Mouse (Mus musculus) left cerebral cortex, adult 9 months (tissue): ENCODE measurements around the gene Wiz.

Source experiments
- DNase-seq, 2 experiments: peaks; one replicate each; pipeline ENCODE4 v3.0.0; 2022; ENCODE audit warnings: low spot score in 2 of 2

The Wiz gene

DNA sequence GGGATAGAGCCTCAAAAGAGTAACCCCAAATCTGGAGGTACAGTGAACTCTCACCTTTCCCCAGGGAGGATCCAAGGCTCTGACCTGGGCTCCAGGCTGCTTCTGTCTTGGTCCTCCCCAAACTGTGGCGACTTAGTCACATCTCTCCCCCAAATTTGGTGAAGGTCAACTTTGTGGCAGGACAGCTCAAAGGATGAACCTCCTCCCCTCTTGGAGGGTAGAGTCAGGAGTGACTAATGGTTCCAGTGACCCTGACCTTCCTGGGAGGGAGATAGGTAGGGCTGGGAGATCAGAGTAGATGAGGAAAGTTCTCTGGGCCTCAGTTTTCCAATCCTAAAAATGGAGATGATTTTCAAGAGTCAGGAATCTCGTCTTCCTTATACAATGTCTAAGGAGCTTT, 10.5 kb downstream of the Wiz start:
- DNase-seq, result no peak

DNA sequence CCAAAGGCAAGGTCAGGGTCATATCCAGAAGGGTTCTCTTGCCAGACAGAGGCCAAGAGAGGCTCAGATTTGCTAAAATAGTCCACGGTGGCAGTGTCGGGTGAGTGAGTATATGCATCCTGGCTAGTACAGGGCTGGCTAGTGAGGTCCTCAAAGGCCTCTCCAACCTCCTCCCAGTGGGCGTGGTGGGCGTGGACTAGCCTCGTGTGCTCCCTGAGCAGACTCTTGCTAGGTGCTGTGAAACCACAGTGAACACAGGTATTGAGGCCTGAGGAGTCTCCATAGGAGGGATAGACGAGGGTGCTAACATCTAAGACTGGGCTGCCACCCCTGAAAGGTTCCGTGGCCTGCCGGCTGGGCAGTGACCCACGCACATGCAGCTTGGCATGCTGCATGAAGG, 12.1 kb downstream of the Wiz start:
- DNase-seq, result no peak

DNA sequence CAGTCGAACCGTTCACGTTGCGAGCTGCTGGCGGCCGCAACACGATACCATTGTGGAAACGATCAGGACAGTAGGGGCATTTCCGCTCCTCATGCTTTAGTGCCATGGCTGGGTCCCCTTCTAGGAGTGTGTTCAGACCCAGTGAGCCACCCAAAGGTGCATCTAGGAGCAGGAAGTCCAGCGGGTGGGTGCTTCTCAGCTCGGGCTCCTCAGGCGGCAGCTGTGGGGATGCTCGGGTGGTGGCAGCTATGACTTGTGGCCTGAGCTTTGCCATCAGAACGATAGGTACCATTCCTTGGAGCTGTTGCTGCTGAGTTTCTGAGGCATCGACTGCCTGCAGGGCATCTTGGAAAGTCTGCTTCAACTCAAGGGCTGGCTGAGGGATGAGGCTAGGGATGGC, 12.8 kb downstream of the Wiz start:
- DNase-seq, result no peak

DNA sequence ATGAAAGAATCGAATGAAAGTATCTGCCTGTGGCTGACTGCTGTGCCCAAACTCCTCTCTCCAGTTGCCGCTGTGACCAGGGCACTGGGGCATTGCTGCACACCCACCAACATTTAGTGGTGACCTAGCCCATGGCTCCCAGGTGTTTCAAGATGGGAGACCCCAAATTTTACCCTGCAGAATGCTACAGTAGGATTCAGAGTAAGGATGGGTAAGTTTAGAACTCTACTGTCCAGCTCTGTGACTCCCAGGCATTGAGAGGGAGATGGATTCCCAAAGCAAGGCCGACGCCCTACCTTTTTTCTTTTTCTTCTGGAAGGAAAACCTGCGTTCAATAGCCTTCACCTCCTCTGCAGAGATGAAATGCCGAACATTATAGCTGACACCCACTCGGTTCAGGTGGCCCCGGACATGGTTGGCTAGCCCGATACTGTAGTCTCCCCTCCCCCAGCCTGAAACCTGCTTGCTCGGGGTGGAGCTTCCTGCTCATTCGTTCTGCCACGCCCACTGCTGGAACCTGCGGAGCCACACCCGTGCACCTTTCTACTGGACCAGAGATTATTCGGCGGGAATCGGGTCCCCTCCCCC, 20.2 kb downstream of the Wiz start:
- no peak for DNase-seq

DNA sequence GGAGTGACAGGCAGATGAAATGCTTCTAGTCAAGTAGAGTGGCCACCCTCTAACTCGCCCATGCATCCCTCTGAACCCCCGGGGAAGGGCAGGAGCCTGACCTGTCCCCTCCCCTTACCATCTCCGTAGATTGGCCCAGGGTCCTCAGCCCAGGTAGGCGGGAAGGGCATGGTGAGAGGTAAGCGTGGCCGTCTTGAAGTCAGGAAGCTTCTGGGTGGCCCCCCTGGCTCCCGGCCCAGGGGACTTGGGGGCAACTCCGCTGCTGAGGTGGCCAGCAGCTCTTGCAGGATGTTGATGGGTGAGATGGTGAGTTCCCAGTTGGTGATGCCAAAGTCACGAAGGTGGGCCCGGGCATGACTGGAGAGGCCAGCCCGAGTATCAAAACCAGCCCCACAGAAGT, 21.5 kb downstream of the Wiz start:
- DNase-seq, result no peak

DNA sequence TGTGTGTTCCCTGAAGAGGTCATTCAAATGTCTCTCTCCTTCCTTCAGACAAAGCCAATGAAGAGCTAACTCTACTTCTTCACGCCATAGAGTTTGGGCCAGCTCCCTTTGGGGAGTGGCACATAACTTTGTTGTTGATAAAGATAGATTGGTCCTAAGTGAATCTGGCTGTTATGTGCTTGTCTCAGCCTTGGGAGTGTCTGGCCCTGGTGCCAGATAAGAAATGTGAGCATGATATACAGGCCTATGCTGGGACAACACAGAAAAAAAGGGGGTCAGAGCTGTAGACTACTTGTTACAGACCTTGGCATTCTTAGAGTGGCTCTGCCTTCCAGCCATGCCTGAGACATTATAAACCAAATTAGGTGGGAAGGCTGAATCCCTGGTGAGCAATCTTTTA, 23.9 kb downstream of the Wiz start:
- no peak for DNase-seq

DNA sequence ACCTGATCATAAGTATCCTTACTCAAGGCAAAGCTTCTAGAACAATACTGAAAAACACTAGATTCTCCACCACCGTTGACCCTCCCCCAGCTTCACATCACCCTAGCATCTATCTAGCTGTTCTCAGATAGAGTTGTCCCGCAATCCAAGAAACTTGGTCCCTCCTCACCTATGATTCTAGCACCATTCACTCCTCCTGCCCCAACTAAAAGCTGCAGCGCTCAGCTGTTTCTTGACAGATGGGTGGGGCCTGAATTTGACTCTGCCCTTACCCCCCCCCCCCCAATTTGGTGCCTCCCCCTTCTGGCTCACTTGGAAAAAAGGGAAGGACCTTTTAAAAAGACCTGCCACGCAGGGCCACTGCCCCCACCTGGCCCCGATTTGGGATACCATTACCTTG, 24.4 kb downstream of the Wiz start:
- DNase-seq, result no peak

DNA sequence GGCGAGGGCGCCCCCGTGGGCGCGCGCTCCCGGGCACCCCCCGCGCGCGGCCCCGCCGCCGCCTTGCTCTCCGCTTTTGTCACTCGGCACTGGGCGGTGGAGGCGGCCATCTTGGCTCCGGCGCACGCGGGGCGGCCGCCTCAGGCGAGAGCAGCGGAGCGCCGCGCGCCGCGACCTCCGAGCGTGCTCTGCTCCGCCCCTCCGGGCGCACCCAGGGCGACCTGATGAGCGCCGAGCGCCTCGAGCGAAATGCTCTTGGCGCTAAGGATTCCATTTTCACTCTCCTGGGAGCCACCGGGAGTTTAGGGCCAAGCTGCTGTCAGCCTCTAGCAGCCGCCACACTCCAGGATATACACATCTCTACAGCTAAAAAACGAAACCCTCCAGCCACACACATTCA, 24.9 kb downstream of the Wiz start:
- peak; percentile 61 to 86 for DNase-seq

DNA sequence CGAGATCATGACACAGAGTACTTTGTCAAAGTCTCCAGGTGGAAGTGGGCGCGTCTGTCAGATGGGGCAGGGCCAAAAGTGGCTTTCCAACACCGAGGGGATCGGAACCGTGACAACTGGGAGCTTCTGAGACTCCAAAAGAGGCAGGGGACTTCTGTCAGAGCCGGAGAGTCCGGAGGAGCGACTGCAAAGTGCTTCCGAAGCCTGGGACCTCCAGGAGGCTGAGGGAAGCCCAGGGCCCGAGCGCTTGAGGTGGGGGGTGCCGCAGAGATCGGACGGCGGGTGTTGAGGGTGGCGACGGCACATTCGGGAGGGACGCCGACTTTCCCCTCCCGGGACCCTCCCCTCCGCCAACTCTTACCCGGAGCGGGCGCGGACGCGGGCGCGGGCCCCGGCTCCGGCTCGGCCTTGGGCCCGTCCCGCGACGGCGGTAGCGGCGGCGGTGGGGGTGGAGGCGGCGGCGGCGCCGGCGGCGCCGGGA, 25.4 kb downstream of the Wiz start:
- DNase-seq, result no peak

DNA sequence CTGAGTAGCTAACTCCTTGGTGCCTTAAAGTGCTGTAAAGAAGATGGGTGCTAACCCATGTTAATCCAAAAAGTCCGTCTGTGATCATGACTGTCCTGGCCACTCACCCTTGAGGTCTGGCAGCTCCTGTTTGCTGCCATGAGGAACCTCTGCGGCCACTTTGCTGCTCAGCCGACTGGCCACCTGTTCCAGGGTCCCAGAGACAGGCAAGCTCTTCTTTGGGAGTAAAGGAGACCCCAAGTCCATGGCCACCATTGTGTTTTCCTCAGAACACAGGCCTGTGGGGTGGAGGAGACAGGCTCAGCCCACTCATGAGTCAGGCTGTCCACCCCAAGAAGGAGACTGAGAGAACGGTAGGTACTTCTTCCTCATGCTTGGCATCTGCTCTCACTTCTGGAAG, 26.6 kb downstream of the Wiz start:
- DNase-seq, result no peak

DNA sequence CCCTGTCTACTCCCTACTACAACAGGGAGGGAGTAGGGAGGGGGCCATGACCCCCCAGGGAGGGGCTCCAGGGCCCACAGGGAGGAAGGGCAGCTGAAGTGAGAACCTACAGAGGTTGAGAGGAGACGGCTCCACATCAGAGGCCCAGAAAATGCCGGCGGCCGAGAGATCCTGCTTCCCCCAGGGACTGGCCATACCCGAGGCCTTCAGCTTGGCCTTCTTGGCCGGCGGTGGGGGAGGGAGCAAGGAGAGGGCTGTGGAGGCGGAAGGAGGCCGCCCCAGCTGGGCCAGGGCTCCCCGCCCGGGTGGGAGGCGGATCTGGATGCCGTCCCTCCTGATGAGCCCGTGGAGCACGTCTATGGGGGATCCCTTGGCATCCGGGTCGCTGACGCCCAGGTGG, 29.3 kb downstream of the Wiz start:
- DNase-seq, result no peak

DNA sequence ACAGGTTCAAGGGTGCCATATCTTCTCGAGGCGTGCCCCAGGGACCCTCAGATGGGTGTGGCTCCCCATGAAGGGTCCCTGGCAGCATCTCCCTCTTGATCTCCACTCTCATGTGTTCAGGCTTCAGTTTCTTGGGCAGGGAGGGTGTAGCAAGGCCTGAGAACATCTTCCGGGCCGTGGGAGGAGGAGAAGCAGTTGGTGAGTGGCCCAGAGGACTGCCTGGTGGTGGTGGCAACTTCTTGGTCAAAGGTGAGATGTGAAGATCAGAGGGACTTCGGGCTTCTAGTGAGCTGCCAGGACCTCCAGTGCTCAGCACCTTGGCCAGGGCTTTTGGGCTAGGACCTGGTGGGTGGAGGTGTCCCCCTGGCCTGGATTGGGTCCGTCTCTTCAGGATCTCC, 30.3 kb downstream of the Wiz start:
- no peak for DNase-seq

DNA sequence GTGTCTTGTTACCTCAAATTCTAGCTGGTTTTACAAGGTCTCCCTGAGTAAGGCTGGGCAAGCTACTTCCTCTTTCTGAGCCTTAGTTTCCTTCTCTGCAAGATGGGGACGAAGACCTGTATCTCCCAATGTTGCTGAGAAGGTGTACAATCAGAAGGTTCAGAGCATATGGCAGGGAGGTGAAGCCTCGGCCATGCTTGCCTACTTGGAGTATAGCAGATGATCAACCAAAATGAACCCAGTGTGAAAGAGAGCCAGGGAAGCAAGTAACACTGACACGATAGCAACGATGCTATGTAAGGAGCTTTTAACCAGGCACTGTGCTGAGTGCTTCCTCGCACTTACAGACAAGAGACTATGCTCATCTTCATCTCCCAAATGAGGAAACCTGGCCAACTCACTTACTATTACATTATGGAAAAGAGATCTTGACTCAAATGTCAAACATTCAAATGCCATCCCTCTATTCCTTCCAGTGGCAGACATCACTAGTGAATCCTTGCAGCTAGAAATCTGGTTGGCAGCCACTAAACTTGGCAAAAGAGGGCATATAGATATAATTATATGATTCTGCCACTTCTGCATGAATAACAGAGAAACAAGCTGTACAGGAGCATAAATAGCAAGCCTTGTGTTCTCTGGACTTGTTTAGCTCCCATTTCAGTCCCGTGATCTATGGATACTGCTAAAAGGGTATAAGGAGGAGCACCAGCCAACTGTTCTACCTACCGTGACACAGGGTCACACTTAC, 30.9 kb downstream of the Wiz start:
- no peak for DNase-seq

DNA sequence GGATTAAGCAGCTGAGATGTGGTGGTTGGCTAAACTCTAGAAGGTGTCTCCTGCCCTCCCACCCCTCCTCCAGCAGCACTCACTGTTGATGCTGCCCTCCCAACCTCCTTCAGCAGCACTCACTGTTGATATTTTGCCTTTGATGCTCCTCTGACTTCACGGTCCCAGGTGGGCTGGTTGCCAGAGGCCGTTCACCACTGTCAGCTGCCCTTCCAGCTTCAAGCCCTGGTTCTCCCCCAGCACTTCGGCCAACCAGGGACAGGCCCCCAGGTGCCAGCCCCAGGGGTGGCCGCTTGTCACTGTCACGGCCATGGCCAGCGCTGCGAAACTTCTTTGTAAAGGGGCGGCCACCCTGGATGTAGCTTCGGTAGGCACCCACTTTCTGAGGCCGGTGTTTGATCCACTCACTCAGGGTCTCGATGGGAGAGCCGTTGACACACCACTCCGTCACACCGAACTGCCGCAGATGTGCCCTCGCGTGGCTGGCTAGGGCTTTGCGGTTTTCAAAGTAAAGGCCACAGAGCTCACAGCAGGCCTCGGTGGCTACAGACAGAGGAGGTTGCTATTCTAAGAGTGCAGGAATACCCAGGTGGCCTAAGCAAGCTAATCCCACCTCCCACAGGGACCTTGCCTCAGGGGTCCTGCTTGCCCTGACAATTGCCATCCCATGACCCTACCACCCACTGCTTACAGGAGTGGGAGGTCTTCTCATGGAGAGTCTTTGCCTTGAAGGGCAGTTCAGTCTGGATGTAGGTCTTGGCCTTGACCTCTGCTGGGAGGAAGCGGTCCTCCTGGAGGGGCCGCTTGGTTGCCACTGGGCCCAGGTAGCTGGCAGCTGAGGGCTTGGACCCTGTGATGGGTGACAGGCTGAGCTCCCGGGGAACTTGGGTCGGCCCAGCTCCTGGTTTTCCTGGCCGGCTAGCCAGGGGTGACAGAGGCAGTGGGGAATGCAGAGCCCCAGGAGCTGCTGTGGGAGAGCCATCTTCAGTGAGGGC, 32.2 kb downstream of the Wiz start:
- DNase-seq, result no peak

DNA sequence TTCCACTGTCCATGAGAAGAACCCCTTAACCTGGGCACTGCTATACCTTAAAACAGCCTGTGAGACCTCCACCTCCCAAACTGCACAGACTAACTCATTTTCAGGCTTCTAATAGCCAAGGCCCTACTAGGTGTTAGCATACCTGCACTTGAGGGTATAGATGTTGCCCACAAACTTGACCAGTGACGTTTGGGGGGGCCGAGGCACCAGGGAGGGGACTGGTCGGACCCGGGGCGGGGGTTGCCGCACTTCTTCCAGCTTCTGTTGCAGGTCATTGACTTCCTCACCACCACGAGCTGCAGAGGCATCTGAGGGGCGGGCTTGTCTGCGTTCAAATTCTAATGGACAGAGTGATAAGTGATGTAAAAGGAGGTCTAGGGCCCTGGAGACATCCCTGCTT, 33.0 kb downstream of the Wiz start:
- no peak for DNase-seq

DNA sequence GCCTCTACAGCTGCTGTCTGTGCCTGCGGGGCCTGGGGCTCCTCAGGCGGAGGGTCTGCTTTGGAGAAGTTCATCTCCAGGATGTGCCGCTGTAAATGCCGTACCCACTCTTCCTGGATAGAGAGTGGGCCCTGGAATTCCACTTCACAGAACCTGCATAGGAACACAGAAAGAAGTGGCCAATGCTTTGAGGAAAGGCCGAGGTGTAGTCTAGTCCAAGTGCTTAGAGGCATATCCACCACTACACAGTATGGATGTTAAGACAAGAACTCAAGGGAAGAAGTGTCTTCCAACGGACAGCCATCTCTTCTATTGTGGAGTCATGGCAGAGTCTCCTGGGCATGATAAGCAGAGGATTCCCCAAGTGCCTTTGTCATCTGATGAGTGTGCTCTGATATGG, 34.2 kb downstream of the Wiz start:
- DNase-seq, result no peak

DNA sequence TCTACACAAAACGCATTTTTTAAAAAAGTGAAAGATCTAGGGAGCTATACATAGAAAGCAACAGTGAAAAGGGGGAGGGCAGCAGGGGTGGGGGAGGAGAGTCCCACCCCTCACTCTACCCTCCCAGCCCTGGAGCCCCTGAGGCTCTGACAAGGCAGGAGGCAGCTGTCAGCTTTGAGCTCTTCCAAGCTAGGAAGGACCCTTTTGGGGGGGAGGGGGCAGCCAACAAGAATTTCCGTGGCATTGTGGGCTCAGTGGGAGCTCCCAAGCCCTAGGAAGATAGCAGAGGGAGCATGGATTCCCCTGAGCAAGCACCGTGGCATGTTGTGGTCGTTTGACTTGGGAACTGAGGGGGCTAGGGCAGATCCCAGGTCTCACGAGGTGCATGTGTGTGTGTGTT, 35.0 kb downstream of the Wiz start:
- no peak for DNase-seq

DNA sequence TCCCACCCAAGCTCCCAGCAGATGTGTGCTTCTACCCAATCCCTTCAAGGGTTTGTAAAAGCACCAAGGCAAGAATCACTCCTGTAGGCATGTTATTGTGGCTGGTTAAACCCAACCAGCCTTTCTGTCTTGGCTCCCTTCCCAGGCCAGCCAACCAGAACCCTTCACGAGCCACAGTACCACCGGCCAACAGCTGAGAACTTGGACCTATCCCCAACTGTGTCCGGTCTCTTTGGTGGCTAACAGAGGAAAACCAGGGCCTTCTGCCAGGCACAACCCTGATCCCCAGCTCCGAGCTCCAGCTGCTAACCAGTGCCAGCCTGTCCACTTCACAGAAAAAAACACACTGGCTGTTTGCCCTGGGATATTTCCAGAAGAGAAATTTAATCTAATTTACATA, 35.5 kb downstream of the Wiz start:
- peak; percentile 52 to 75 for DNase-seq

DNA sequence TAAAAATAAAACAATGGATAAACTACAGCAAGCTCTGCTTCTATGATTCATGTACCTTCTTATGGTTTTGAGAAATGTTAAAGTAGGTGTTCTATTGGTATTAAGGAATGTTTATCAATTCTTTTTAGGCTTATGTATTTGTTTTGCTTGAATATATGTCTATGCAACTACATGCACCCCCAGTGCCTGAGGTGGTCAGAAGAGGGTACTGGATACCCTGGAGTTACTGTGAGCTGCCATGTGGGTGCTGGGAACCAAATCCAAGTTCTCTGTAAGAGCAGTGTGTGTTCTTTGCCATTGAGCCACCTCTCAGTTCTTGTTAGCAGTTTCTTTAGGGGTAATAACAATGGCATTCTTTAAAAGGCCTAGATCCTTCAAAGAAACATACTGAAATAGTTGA, 37.5 kb downstream of the Wiz start:
- DNase-seq, result no peak

DNA sequence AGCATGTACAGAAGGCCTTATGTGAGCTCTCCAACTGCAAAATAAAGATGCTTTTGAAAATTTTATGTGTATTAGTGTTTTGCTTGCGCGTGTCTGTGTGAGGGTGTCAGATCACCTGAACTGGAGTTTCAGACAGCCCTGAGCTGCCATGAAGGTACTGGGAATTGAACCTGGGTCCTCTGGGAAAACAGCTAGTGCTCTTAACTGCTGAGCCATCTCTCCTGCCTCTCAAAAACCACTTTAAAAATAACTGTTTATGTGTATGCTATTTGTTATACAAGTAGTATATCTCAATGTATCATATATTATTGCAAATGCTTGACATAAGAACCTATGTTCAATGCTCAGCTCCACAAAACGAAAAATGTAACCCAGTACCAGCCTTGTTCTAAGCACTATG, 38.0 kb downstream of the Wiz start:
- DNase-seq, result no peak

DNA sequence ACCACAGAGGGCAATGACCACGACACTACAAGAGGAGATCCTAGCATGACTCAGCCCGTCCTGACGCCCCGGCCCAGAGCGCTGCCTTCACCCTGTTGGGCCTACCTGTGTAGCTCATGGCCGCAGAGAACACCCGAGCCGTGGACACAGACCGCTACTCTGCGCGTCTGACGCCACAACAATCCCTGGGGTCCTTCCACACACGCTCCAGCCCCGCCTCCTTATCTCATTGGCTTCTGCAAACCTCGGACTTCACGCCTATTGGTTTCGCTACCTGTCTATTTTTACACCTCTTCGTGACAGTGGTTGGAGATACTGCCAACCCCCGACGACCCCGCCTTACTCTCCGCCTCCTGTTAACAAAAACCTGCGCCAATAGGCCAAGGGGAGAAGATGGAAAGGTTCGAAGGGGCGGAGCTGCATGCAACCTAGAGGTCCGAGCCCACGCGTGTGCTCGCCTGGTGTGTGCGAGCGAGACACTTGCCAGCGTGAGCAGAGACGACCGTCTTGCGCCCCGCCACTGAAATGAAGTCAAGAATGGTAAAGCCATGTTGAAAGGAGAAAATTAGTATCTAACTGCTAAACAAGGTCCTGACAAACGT, 38.8 kb downstream of the Wiz start, which contains the start of gene Akap8l:
Akap8l (minus strand) TSS at position 226 of the 602 bp plus-strand sequence.
- DNase-seq, result peak; percentile 98 to 99

DNA sequence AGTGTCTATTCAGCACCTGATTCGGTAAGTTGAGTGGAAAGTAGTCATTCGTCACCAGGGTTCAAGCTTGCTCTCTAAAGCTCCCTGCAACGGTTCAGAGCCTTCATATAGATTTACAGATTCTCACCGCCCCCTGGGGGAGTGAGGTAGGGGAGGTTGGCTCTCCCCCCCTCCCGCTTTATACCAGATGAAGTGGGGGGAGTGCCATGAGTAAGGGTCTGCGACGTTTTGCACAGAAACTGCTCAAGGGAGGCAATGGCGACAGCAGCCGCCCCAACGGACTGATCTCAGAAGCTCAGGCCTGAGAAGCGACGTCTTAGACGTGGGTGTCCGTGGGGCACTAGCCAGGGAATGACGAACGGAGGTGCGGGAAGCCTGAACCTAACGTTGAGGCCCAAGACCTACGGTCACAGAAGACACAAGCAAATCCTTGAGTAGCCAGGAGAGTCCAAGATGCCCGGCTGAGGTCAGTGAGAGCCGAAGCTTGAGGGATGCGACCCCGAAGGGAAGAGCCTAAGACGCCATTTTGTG, 39.3 kb downstream of the Wiz start:
- no peak for DNase-seq
